Mouse (Mus musculus): Measurements from ENCODE around the gene Gm8281. TPM values are rescaled to one million over a fixed set of nuclear protein-coding genes. Genes with fewer than 3 reads are reported as not detected.
"Not testable (repeated sequence)": the region's sequence is repeated elsewhere in the genome, so short reads cannot be mapped to it uniquely, and the experiment has no call there.

Gm8281 gene
- 1 to 10 TPM in 1 of 2 experiments, under 1 TPM in 1; 0.93 to 1.1 TPM for total RNA-seq (2021)
- long read RNA-seq, experiment 1, partial matches to known transcripts: 0 of 1 reads
- long read RNA-seq, experiment 1, other reads (novel, unspliced or antisense): 1 of 1 reads
- long read RNA-seq, experiment 2, partial matches to known transcripts: 0 of 3 reads
- long read RNA-seq, experiment 2, other reads (novel, unspliced or antisense): 3 of 3 reads

DNA sequence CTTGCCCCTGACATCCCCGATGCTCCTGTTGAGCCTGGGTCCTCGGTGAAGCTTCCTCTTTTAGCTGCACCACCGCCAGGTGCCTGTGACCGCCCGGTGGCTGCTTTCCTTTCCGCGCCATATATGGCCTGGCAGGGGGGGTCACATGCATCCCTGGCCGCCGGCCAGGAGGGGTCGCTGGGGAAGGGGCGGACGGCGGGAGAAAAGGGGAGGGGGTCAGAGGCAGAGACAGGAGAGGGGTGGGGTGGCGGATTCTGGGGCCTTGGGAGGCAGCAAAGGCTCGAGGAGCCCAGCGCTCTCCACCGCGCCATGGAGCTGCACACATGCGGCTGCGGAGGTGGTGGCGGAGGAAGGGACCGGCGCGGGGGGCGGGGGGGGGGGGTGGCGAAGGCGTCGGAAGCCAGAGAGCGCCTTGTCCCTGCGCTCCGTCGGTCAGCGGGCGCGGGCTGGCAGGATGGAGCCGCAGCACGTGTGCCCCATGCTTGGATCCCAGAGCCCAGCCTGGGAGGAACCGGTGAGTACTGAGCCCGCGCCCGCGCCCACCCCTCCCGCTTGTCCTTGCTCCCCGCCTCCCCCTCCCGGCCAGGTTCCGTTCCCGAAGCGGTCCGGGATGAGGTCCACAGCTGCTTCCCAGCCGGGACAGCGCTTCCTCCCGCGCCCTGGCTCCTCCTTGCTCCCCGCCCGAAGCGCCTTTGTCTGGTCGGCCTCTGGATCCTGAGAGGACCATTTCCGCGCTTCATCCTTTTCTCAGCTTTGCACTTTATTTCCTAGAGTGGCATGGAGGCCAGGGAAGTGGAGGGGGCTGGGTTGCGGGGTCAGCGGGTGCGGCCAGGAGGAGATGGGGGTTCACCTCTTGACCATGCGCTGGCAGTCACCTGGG, at the start of gene Gm8281:
Gene Gm8281 (plus strand): TSS at position 430 of the 880 bp plus-strand sequence.
- H3K27ac ChIP-seq: not testable (repeated sequence)

DNA sequence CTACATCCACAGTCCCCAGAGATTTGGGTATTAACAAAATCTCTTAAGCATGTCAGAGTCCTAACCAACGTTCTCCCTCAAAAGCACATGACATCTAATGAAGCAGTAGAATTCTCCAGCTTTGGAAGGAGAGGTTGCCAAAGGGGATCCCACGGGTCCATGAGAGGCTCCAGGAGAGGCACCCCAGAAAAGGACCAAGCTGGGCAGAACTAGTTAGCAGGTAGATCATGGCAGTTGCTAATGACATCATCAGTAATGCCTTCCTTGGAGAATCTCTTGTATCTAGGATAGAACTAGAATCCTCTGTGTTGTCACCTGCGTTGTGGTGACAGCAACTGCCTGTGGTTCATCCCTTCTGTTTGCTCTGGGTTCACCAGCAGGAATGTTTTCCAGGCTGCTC, 20.5 kb upstream of the Gm8281 start, which contains the start of gene 4930555G01Rik:
Gene 4930555G01Rik (plus strand): TSS at position 301 of the 400 bp plus-strand sequence.
- intact Hi-C loops (cut with DNase I); H3K4me3 ChIP-seq; DNase-seq (ENCODE audit: extremely low spot score in 1 of 2, low spot score in 2 of 2); H3K27ac ChIP-seq: not testable (repeated sequence)

More for the DNA sequence above, at the start of gene Gm8281:
- intact Hi-C loops (cut with DNase I); H3K4me3 ChIP-seq; DNase-seq (ENCODE audit: extremely low spot score in 1 of 2, low spot score in 2 of 2): not testable (repeated sequence)

DNA sequence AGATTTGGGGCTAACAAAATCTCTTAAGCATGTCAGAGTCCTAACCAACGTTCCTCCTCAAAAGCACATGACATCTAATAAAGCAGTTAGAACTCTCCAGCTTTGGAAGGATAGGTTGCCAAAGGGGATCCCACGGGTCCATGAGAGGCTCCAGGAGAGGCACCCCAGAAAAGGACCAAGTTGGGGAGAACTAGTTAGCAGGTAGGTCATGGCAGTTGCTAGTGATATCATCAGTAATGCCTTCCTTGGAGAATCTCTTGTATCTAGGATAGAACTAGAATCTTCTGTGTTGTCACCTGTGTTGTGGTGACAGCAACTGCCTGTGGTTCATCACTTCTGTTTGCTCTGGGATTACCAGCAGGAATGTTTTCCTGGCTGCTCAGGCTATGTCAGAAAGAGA, 60.4 kb downstream of the Gm8281 start, which contains the start of gene Gm8279:
Gene Gm8279 (plus strand): TSS at position 301 of the 400 bp plus-strand sequence.
- H3K4me3 ChIP-seq; DNase-seq (ENCODE audit: extremely low spot score in 1 of 2, low spot score in 2 of 2); H3K27ac ChIP-seq; intact Hi-C loops (cut with DNase I): not testable (repeated sequence)

Other genes with a start within 250 kb of the Gm8281 start
- not detected for gene Gm3269, start 232.9 kb upstream of the Gm8281 start, total RNA-seq (2021)
- gene Gm3264, start 215.5 kb upstream of the Gm8281 start, total RNA-seq (2021): 1 to 10 TPM; 5.4 to 6.1 TPM
- gene Gm3278, start 178.6 kb upstream of the Gm8281 start, total RNA-seq (2021): not detected
- not detected for gene Gm8297, start 87.1 kb upstream of the Gm8281 start, total RNA-seq (2021)
- not detected for gene Gm3298, start 55.1 kb upstream of the Gm8281 start, total RNA-seq (2021)
- gene 4930555G01Rik, start 20.4 kb upstream of the Gm8281 start, total RNA-seq (2021): not detected
- not detected for gene Gm8279, start 60.5 kb downstream of the Gm8281 start, total RNA-seq (2021)
- not detected for gene Gm3317, start 93.5 kb downstream of the Gm8281 start, total RNA-seq (2021)
- gene Gm8271, start 114.8 kb downstream of the Gm8281 start, total RNA-seq (2021): not detected
- not detected for gene Gm3526, start 189.5 kb downstream of the Gm8281 start, total RNA-seq (2021)